Mouse (Mus musculus) heart, adult 2 months (tissue): ENCODE data around the gene Gys1.

Source experiments
- CTCF ChIP-seq: fragments of 200-600 bp; IDR thresholded peaks from 2 replicates; pipeline ENCODE4 v1.8.1; 2022; ENCODE audit warnings: antibody characterized with exemption, mild to moderate bottlenecking, moderate library complexity
- EP300 ChIP-seq: fragments of 200-500 bp; IDR thresholded peaks from 2 replicates; pipeline ENCODE4 v1.6.1; 2011; ENCODE audit warnings: low read depth, low read length, control low read depth; ENCODE audit not compliant: insufficient read depth
- POLR2A ChIP-seq: fragments of 200-500 bp; IDR thresholded peaks from 2 replicates; pipeline ENCODE4 v1.6.1; 2011; ENCODE audit warnings: mild to moderate bottlenecking, low read depth, low read length, control low read depth; ENCODE audit not compliant: insufficient read depth

- TF ChIP-seq CTCF (no peak), EP300 (no peak), POLR2A (no peak)
Observed at GRCm38 (mm10) chr7:45420615-45420919, 14.1 kb upstream of the Gys1 start, which contains the start of gene Lhb.
